Mouse (Mus musculus): ENCODE measurements around the gene Cept1. TPM values are rescaled to one million over a fixed set of nuclear protein-coding genes. Genes with fewer than 3 reads are reported as not detected.

Cept1 gene
- polyA plus RNA-seq, 1 experiment from 2014 or later = 29.6 TPM

- no peaks in the 10 kb centered on the region; the same call in 1 of the 2 replicates for H3K27me3 ChIP-seq
- H3K9me3 ChIP-seq (replicated peaks) = no peaks in the 10 kb centered on the region
- H3K27ac ChIP-seq (replicated peaks) = no peak overlapping the region
- no peaks in the 10 kb centered on the region for H3K4me1 ChIP-seq (replicated peaks)
- no peak overlapping the region for H3K4me3 ChIP-seq (replicated peaks)
- no peak for ATAC-seq (ENCODE audit: insufficient read depth)
- H3K36me3 ChIP-seq (replicated peaks) = no peaks in the 10 kb centered on the region
- no peak overlapping the region for H3K9ac ChIP-seq
- no peak overlapping the region for H3K4me2 ChIP-seq
- WGBS (ENCODE audit: insufficient replicate concordance) = 30% methylated on average over 1 of the region's 1 CpGs
These were observed 70.7 kb downstream of the Cept1 start for GRCm38 (mm10) chr3:106476863-106477262.

GRCm38 (mm10) chr3:106474210-106474609 lies 73.4 kb downstream of the Cept1 start:
- no peak for ATAC-seq (ENCODE audit: insufficient read depth)
- H3K9ac ChIP-seq = no peak overlapping the region
- no peak overlapping the region for H3K4me2 ChIP-seq
- H3K27me3 ChIP-seq = no peaks in the 10 kb centered on the region
- no peaks in the 10 kb centered on the region for H3K9me3 ChIP-seq (replicated peaks)
- no peak overlapping the region for H3K27ac ChIP-seq (replicated peaks)
- 31% methylated on average over 4 of the region's 4 CpGs for WGBS (ENCODE audit: insufficient replicate concordance)
- H3K4me1 ChIP-seq (replicated peaks) = no peaks in the 10 kb centered on the region
- no peak overlapping the region for H3K4me3 ChIP-seq (replicated peaks)
- no peaks in the 10 kb centered on the region for H3K36me3 ChIP-seq (replicated peaks)

- ATAC-seq (ENCODE audit: insufficient read depth) = 0 out of 2 replicates have a peak, but pooled peaks have one; percentile 12
- H3K4me2 ChIP-seq = no peak overlapping the region
- WGBS (ENCODE audit: insufficient replicate concordance) = 23% methylated on average over 1 of the region's 1 CpGs
These were observed 82.9 kb downstream of the Cept1 start for GRCm38 (mm10) chr3:106464750-106465149.

GRCm38 (mm10) chr3:106462493-106462892 lies 85.1 kb downstream of the Cept1 start:
- no peak for ATAC-seq (ENCODE audit: insufficient read depth)
- H3K4me3 ChIP-seq (replicated peaks) = no peak overlapping the region
- 28% methylated on average over 3 of the region's 3 CpGs for WGBS (ENCODE audit: insufficient replicate concordance)

More at GRCm38 (mm10) chr3:106464750-106465149, 82.9 kb downstream of the Cept1 start:
- Histone ChIP-seq H3K4me1 (replicated peaks) (no peaks in the 10 kb centered on the region), H3K9me3 (replicated peaks) (no peaks in the 10 kb centered on the region), H3K36me3 (replicated peaks) (no peaks in the 10 kb centered on the region), H3K27me3 (no peaks in the 10 kb centered on the region), H3K27ac (replicated peaks) (no peak overlapping the region), H3K9ac (no peak overlapping the region), H3K4me3 (replicated peaks) (no peak overlapping the region)

GRCm38 (mm10) chr3:106462059-106462470 lies 85.5 kb downstream of the Cept1 start:
- ATAC-seq (ENCODE audit: insufficient read depth) = no peak
- H3K9ac ChIP-seq = no peak overlapping the region
- H3K36me3 ChIP-seq (replicated peaks) = no peaks in the 10 kb centered on the region
- H3K27ac ChIP-seq (replicated peaks) = no peak overlapping the region
- H3K9me3 ChIP-seq (replicated peaks) = no peaks in the 10 kb centered on the region
- no peak overlapping the region for H3K4me3 ChIP-seq (replicated peaks)
- no peaks in the 10 kb centered on the region for H3K27me3 ChIP-seq
- WGBS (ENCODE audit: insufficient replicate concordance) = 27% methylated on average over 2 of the region's 2 CpGs
- H3K4me1 ChIP-seq (replicated peaks) = no peaks in the 10 kb centered on the region
- no peak overlapping the region for H3K4me2 ChIP-seq

More at GRCm38 (mm10) chr3:106462493-106462892, 85.1 kb downstream of the Cept1 start:
- H3K36me3 ChIP-seq (replicated peaks) = no peaks in the 10 kb centered on the region
- H3K4me1 ChIP-seq (replicated peaks) = no peaks in the 10 kb centered on the region
- H3K9ac ChIP-seq = no peak overlapping the region
- H3K9me3 ChIP-seq (replicated peaks) = no peaks in the 10 kb centered on the region
- H3K27ac ChIP-seq (replicated peaks) = no peak overlapping the region
- H3K4me2 ChIP-seq = no peak overlapping the region
- H3K27me3 ChIP-seq = no peaks in the 10 kb centered on the region

- Histone ChIP-seq H3K9ac (no peak overlapping the region), H3K4me1 (replicated peaks) (no peaks in the 10 kb centered on the region), H3K27ac (replicated peaks) (no peak overlapping the region), H3K4me2 (no peak overlapping the region), H3K27me3 (no peaks in the 10 kb centered on the region), H3K9me3 (replicated peaks) (no peaks in the 10 kb centered on the region), H3K36me3 (replicated peaks) (no peaks in the 10 kb centered on the region), H3K4me3 (replicated peaks) (no peak overlapping the region)
- ATAC-seq (ENCODE audit: insufficient read depth) = no peak
- 56% methylated on average over 2 of the region's 2 CpGs for WGBS (ENCODE audit: insufficient replicate concordance)
These were observed 90.2 kb downstream of the Cept1 start for GRCm38 (mm10) chr3:106457298-106457869.

GRCm38 (mm10) chr3:106452616-106453015 lies 95.0 kb downstream of the Cept1 start:
- ATAC-seq (ENCODE audit: insufficient read depth) = no peak

More at GRCm38 (mm10) chr3:106452616-106453015, 95.0 kb downstream of the Cept1 start:
- Histone ChIP-seq H3K4me1 (replicated peaks) (no peaks in the 10 kb centered on the region), H3K27me3 (no peaks in the 10 kb centered on the region), H3K9ac (no peak overlapping the region), H3K36me3 (replicated peaks) (no peaks in the 10 kb centered on the region), H3K4me2 (no peak overlapping the region), H3K4me3 (replicated peaks) (no peak overlapping the region), H3K27ac (replicated peaks) (no peak overlapping the region), H3K9me3 (replicated peaks) (no peaks in the 10 kb centered on the region)
- 24% methylated on average over 4 of the region's 4 CpGs for WGBS (ENCODE audit: insufficient replicate concordance)

Other genes starting within 250 kb of the Cept1 start
- not detected in 2 replicates for gene Chil6, start 141.6 kb downstream of the Cept1 start, polyA plus RNA-seq (2015; fragmentation: Nextera tagmentation; extraction: Ambion mirVana)
- gene Dennd2d, start 65.4 kb downstream of the Cept1 start, polyA plus RNA-seq (2015; fragmentation: Nextera tagmentation; extraction: Ambion mirVana) = 3.8 and 4.3 TPM in 2 replicates
- gene Dram2, start within 50 bp of the Cept1 start, polyA plus RNA-seq (2015; fragmentation: Nextera tagmentation; extraction: Ambion mirVana) = 32.1 TPM in 2 replicates
- gene Lrif1, start 137.2 kb upstream of the Cept1 start, polyA plus RNA-seq (2015; fragmentation: Nextera tagmentation; extraction: Ambion mirVana) = 3.4 and 3.8 TPM in 2 replicates
- 27.1 and 29.8 TPM in 2 replicates for gene Cd53, start 242.3 kb upstream of the Cept1 start, polyA plus RNA-seq (2015; fragmentation: Nextera tagmentation; extraction: Ambion mirVana)

All from liver, embryonic 15.5 days (tissue).